1 mouse cellular context compared by ENCODE assay signal in genomic region chr11:120467051-120467735, GRCm38 (mm10).
TF ChIP-seq lines count a peak whose summit lies in the region.

Arl16 (minus strand) TSS chr11:120467607.

TF ChIP-seq in CH12.LX, 34 proteins besides CTCF, POLR2A, EP300 and RAD21 (continued from another document):
- no peak for TF ChIP-seq E2F4 (IDR thresholded peaks at IDR 0.05; ENCODE audit: insufficient replicate concordance, low read depth, low read length)
- TF ChIP-seq MAX (IDR thresholded peaks at IDR 0.05; ENCODE audit: low read length) = peak; percentile 45
- peak; percentile 51; the same call in 1 of the 2 replicates for TF ChIP-seq IRF4 (IDR thresholded peaks at IDR 0.05; ENCODE audit: low read depth, low read length)
- TF ChIP-seq UBTF (IDR thresholded peaks at IDR 0.05; ENCODE audit: low read depth, low read length) = peak; percentile 10; the same call in 1 of the 2 replicates
- no peak for TF ChIP-seq JUND (conservative IDR thresholded peaks at IDR 0.05; ENCODE audit: low read depth, low read length)
- TF ChIP-seq ZMIZ1 (IDR thresholded peaks at IDR 0.05; ENCODE audit: low read depth, low read length) = peak; percentile 93
- TF ChIP-seq CHD2 (IDR thresholded peaks at IDR 0.05; ENCODE audit: low read length) = peak; percentile 93
- 0 out of 2 replicates have a peak, but pooled peaks have one; percentile 11 for TF ChIP-seq MYC (IDR thresholded peaks at IDR 0.05; ENCODE audit: low read depth, low read length)
- TF ChIP-seq GABPA (IDR thresholded peaks at IDR 0.05; ENCODE audit: insufficient replicate concordance, low read depth, low read length) = no peak; the same call in 1 of the 2 replicates
- TF ChIP-seq PAX5 (IDR thresholded peaks at IDR 0.05; ENCODE audit: low read length) = no peak
- TF ChIP-seq USF2 (conservative IDR thresholded peaks at IDR 0.05; ENCODE audit: low read depth, low read length) = no peak
- no peak for TF ChIP-seq ZC3H11A (IDR thresholded peaks at IDR 0.05; ENCODE audit: low read depth, low read length)
TF ChIP-seq in CH12.LX: peak in this region for 19.
